Mouse (Mus musculus) brain, embryonic 18.5 days (tissue): ENCODE results near the gene Lgr4.
A peak's percentile ranks its signal among the peaks of the same experiment; 100 is the strongest.

ENCODE experiments used
- DNase-seq: peaks from one replicate; pipeline ENCODE4 v3.0.0-alpha.2; 2012; ENCODE audit warnings: low read depth, low spot score

Gene Lgr4

DNA sequence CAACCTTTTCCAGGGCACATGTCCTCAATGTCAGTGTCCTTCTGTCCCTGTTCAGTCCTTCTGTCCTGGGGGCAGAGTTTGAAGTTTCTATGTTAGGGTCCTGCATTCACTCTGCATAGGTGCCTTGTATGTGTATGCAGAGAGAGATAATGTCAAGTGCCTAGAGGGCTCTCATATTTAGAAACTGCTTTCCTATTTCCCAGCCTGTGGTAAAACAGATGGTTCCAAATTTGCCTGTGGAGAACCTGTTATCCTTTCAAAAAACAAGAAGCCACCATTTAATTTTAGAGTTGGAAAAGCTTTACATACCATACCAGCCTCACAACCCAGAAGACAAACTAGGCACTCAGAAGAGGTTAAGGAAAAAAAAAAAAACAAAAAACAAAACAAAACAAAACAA, 32.1 kb downstream of the Lgr4 start:
- no peak for DNase-seq

DNA sequence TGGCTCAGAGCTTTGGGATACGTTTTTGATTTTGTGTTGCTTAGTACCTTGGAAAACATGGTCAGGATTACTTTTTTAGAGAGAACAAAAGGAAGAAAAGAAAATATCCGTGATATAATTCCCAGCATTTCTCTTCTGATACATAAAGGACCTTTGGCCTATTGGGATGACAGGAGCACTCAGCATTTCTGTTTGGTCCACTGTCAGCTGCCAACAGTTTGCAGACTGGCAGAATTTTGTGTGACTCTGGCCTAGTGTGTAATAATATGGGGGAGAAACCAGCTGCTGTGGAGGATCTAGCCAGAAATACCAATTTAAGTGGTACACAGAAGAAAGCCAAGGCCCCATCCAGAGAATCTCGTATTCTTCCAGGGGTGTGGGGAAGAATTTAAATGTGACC, 32.9 kb downstream of the Lgr4 start:
- DNase-seq, result no peak

DNA sequence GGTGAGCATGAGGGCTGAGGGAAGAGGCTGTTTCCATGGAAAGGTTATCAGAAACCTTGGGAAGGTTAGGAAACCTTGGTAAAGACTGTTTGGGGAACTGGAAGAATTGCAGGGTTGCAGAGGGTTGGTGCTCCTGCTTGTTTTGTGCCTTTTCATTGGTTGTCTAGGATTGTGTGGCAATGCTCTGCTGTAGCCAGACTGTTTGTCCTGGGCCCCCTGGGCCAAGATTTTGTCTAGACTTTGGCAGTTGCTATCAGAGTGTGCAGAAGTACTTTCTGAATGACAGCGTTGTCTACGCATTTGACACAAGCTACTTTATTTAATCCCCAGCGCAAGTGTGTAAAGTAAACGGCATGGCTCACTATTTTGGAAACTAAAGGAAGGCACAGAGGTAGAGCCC, 33.6 kb downstream of the Lgr4 start:
- DNase-seq, result no peak

DNA sequence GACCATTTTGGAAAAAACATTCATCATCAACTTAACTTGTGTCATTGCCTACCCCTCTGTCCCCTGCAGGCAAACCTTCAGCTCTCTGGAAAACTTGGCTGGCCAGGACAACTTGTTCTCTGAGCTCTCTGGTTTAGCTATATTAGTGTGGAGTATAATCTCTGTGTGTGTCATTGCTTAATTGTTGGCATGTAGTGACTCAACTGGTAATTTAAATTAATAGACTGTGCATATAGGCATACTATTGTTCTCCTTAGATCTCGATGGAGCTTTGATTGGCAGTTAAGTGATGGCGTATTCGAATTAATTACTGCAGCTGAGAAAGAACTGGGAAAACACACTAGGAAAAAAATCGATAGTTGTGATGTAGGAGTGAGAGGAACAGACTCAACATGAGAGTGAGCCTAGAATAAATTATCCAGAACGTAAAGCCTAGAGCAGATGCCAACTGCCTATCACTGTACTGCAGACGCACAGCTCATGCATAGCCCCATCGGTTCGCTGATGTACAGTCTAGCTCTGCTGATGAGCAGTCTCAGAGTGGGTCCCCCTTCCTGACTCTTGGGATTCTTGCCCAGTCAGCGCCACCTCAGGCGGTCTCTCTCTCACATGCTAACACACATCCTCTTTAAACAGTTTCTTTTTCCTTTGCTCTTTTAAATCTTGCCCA, 35.7 kb downstream of the Lgr4 start:
- no peak for DNase-seq

DNA sequence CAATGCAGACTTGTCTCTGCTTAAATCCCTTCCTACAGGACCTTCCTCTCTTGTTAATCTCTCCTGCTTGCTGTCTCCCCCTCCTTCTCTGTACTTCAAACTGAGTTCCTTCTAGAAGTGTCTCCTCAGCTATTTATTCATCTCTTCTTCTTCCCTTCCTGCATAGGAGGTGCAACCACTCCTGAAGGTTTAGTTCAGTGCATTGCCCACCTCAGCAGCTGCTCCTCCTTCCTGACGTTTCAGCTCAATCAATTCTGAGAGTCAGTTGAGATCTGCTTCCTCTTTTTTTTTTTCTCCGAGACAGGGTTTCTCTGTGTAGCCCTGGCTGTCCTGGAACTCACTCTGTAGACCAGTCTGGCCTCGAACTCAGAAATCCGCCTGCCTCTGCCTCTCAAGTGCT, 36.4 kb downstream of the Lgr4 start:
- DNase-seq, result no peak

DNA sequence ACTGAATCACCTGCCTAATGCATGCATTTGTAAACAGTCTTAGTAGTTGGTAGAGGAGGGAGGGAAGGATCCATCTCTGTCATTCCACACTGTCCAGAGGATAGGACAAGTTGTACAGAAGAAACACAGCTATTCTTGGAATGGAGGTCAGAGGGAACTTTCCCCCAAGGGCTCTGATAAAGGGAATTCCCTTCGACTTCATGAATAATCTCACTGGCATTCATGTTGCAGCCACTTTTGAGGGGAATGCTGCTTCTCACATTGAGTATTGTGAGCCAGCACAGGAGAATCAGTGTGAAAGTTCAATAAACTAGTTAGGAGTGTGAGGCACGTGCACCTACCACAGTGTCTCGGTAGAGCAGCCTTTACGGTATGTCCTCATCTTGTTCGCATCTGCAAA, 37.6 kb downstream of the Lgr4 start:
- DNase-seq, result no peak

DNA sequence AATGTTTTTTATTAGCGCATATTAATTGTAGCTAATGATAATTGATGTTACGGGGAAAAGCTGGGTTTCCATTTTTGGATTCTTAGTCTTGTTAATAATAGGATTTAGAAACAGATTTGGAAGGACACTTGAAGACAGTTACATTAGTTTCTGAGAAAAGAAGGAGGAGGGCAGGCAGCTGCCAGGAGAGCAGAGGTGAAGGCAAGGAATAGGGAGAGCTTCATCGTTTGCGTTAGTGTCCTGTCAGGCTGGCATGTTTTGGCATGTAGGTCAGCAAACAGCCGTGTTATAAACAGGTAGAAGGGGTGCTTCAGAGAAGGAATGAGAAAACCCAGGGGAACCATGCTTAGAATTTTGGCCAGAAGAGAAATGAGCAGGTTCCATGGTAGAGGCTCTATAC, 38.5 kb downstream of the Lgr4 start:
- no peak for DNase-seq

DNA sequence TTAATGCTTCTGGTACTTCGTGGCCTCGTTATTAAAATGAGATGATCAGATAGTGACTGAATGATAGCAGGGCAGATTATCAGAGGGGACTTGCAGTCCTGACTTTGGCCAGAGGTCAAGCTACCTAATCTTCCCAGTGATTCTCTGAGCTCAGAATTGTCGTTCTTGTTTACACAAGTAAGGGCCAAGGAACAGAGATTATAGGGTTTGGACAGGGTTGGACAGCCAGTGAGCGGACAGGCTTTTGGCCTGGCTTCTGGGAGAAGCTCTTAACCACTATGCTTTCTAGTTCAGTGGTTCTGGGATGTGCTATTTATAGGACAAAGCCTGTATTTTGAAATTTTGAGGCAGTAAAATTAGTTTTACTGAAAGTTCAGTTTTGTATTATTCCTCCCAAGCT, 39.3 kb downstream of the Lgr4 start:
- DNase-seq, result no peak

DNA sequence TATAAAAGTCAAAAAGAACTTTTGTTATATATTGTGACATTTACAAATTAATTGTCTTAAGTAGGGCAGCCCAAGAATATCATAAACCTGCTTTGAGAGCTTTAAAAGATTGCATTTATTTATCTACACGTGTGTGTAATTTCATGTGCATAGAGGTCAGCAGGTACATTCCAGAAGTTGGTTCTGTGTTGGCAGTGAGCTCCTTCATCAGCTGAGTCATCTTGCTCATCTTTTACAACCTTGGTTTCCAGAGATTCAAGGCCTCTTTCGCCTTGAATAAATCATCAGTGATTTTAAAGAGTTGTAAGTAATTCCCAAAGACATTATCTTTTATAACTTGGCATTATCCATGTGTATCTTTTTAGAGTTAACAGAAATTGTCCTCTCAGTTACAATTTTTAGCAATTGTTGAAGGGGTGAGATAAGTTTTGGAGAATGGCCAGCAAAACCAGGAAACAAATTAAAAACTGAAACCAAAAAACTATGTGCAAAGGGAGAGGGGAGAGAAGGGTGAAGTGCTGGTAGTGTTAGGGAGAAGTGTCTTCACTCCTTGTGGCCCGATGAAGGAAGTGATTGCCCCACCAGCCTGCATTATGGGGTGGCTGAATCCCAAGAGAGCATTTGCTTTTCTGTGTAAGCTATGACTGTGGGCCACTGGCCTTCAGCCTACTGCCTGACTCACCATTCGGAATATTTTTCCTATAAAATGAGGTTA, 41.4 kb downstream of the Lgr4 start:
- no peak for DNase-seq

DNA sequence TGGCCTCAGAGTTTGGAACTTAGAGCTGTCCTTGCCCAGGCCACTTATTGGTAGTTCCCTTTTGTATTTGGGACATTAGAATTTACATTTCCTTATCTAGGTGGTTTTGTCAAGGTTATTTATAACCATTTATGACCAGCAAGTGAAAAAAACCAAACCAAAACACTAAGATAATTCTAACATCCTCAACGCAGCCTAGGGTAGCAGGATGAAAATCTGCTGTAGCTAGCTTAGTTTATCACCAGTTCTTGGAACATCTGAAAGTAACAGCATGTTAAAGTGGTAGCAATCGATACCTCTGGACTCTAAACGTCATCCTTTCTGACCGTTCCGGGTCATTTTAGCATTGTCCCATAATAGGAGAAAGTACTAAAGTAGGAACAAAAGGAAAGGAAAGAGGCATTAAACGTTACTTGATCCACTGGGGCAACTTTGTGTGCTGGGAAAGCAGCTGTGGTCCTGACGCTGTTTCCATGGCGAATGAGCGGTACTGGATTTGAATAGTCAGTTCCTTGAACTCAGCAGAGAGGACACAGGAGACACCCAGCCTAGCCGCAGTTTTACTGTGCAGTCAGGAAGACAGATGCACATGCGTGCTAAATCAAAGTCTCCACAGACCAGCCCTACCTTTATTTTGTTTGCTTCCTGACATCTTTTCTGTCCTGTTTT, 42.1 kb downstream of the Lgr4 start:
- no peak for DNase-seq

DNA sequence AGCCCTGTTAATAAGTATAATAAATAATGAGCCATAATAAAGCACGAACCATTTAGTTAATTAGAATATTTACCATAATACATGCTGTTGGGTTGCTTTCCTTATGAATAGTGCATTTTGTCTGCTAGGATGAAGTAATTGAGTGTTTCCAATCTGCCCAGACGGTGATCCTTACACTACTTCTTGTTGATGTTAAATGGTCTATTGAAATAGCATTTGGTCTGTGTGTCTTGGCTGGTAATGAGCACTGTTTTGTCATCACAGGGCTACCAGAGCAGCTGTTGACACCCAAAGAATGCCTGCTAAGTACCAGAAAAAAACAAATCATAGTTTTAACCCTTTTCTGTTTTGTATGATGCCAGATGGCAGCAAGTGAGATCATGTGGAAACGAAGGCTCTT, 42.8 kb downstream of the Lgr4 start:
- peak; percentile 45 for DNase-seq

DNA sequence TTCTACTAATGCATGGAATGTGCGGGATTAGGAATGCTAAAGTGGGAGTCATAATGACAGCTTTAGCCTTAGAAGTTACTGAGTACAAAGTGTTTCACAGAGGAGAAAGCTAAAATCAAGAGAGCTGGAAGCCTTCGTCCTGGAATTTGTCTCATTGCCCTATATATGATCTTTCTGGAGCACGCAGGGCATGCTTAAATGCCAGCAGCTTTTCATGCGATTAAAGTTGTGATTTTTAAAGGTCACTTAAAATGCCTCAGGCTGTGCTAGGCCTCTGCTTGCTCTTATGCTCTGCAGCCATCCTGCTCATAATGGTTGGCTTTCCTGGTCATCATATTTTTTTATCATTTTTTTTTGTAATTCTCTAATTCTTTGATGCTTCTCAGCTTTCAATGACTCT, 43.7 kb downstream of the Lgr4 start:
- no peak for DNase-seq

DNA sequence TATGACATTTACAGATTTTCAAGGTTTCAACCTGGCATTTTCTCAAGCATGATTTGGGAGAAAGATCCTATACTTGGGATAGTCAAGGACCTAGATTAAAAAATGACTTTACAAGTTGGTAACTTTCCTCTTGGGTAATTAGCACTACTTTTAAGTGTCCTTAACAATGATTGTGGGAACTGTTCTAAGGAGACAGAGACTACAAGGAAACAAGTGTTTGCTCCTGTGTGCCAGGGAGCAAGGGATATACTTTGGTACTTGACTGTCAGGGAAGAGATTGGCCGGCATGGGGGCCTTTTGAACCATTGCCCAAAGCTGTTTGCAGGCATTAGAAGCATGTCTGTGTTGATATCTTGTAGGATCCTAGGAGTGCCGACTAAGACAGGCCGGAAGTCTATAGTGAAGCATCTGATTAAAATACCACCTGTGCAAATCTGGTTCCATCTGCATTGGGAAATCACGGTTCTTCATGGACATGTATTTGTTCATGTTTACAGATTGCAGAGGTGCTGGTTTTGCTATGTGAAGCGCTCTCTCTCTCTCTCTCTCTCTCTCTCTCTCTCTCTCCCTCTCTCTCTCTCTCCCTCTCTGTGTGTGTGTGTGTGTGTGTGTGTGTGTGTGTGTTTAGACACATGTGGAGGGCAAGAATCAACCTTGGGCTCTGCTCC, 46.3 kb downstream of the Lgr4 start:
- DNase-seq, result no peak

DNA sequence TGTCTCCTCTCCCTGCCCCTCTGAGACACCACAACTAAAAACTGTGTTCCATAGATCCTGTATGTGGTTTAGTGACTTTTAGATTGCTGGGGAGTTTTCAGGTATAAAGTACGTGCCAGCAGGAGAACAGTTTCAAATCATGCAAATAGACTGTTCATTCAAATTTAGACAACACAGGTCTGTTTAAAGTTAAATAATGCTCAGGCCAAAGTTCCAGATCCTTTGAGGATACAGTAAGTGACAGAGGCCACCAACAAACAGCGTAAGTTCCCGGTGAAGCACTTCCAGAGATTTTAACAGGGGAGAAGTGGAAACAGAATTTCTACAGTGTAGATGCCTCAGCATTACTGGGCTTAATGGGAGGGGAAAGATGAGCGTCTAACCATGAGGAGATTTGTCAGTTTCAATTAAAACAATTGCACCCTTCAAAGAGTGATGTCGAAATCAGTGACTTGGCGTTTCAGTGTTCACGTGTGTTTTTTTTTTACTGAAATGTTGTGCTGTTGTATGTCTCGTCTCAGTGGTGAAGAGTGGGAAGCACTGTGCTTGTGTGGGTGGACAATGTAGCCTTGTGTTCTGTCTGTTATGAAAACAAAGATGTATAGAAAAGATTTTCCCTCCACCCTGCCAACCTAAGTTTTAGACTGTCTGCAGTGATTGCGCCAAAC, 48.4 kb downstream of the Lgr4 start:
- DNase-seq, result no peak

DNA sequence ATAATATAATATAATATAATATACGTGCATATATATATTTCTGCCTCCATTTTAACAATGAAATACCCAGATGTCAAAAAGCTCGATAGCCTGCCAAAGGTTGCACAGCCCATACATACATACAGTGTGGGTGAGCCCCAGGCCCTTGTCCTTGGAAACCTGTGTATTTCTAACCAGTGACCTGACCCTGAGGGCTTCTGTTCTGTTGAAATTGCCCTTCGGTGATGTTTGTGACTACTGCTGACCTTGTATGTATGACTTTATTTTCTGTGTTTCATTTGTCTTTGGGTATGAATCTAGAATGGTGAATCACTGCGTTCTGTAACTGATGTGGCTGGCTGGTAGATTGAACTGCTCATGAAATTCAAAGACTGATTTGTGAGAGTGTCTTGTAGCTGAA, 49.4 kb downstream of the Lgr4 start:
- no peak for DNase-seq

DNA sequence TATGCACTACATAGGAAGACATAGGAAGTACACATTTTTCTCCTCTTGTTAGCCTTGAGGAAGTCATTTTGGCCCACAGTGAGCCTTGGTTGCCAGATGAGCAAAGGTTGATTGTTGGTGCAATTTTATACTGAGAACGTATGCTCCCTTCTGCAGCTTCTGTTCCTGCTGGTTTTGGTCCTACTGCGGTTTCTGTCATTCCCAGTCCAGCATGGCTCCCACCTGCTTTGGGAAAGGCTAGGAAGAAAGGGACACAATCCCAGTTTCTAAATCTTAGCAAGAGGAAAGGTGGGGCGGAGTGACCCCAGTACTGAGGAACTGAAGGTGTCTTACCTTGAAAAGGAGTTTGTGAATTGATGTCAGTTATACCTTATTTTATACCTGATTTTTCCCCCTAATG, 51.9 kb downstream of the Lgr4 start:
- no peak for DNase-seq

DNA sequence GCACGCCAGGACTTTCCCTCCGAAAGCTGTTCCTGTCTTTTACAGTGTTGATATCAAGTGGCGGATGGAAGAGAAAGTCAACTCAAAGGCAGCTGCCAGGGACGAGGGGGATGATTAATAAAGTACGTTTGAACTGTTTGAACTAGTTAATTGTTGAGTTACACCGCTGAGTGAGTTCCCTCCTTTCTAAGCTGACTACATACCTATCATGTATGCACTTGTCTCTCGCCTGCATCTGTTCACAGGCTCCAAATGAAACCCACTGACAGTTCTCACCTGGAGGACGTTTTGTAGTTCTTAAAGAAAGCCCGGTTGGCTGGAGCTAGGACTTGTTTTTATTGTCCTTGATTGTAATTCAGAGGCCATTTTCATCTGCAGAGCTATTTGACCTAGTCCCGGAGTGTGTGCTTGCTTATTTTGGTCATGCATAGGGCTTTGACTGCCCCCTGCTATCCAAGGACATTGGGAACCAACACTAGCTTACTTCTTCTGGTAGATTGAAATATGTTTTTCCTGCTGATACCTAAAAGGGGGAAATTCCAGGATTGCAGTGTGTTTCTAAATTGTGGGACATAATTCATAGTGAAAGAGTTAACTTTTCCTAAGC, 52.6 kb downstream of the Lgr4 start:
- DNase-seq, result no peak

DNA sequence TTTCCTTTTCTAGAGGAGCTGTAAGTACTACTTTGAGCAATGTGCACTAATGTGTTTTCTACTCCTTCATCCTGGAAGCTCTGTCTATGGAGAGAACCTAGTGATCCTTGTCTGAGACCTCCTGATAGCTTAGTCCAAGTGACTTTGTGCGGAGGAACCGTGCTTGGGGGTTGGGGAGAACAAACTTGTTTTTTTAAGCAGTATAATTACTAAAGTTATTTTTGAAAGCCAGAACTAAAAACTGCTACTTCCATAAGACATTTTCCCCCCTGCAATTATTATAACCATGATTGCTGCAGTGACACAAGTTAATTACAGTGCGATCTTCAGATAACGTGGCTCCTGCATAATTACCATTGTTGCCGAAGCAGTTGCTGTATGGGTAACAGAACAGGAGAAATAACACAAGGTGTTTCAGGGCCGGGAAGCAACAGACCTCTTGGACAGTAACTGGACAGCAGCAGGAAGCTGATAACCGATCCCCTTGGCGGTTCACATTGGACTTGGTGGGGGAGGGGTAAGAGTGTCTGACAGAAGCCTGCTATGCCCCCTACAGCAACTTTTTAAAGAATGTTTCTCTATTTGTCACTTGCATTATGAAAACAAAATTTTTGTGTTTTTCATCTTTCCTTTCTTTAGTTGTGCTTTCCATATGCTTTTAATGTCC, 53.4 kb downstream of the Lgr4 start:
- DNase-seq, result no peak

DNA sequence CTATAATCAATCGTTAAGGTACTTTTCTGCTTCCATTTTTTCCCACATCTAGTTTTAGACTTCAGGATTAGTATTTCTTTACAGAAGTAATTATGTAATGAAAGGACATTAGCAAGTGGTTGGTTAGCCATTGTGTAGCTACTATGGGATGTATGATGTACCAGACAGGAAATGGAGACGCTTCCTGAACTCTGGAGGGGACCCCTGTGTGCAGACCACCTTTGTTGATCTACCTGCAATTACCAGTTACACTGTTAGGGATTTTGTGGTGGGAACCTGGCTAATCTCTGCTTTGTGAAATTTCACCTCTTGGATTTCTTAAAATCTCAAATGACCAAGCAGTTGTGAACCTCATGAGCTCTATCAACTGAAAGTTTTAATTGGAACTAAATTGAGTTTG, 54.9 kb downstream of the Lgr4 start:
- DNase-seq, result no peak

DNA sequence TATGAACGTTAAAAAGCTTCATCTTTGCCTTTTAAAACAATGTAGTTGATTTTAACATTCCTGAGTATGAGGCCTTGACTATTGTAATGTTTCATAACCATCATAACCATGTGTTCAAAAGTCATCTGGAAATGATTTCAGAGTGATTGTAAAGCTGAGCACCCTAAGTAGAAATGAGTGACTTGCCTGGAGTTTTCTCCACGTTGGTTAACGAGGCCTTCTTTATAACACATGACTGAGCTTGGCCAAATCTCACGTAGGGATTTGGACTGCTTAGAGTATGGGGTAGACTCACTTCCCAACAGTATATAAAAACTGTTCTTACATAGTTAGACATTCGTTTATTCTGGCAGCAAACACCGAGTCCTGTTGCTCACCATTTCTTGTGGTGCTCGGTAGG, 55.5 kb downstream of the Lgr4 start:
- DNase-seq, result no peak

DNA sequence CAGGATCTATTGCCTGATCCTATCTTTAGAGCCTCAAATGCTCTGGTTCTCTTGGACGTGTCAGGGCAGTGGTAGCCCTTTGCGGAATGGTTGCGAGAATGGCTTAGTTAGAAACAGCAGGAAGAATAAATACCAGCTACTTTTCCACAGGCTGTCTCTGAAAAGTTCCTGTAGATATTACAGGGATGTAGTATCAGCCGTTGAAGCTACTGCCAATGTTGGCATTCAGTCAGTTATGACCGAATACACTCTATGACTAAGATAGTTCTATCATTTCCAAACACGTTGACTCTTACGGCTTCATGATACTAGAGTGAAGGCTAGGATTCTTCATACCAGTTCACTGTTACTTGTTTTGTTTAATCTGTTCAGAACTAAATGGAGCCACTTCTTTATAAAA, 57.4 kb downstream of the Lgr4 start:
- DNase-seq, result no peak
